Mouse (Mus musculus): ENCODE data around the gene Ccl27b. TPM values are rescaled to one million over a fixed set of nuclear protein-coding genes. Genes with fewer than 3 reads are reported as not detected.
"Not testable (repeated sequence)": the region's sequence is repeated elsewhere in the genome, so short reads cannot be mapped to it uniquely, and the experiment has no call there.

Gene Ccl27b
- total RNA-seq (2021) = 1 to 10 TPM; 6.3 to 6.4 TPM
- long read RNA-seq, experiment 1, partial matches to known transcripts = 4 of 11 reads
- long read RNA-seq, experiment 1, other reads (novel, unspliced or antisense) = 7 of 11 reads
- long read RNA-seq, experiment 2, partial matches to known transcripts = 2 of 8 reads
- long read RNA-seq, experiment 2, other reads (novel, unspliced or antisense) = 6 of 8 reads

DNA sequence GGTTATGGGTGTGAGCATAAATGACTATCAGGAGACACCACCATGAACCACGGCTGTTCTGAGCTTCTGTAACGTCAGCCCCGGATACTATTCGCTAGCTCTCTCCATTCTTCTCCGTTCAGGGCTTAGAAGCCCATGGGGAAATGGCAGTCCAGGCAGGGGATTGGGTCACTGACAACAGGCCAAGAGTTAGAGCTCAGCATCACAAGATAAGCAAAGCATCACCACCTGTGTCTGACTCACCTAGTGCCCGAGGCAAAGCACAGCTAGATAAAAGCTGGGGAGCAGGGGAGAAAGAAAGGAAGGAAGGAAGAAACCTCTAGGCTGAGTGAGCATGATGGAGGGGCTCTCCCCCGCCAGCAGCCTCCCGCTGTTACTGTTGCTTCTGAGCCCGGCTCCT lies at the start of gene Ccl27b:
TSS of gene Ccl27b (plus strand) at position 301 of the 400 bp plus-strand sequence.
- DNase-seq (ENCODE audit: low spot score in 2 of 2); intact Hi-C loops (cut with DNase I): not testable (repeated sequence)

DNA sequence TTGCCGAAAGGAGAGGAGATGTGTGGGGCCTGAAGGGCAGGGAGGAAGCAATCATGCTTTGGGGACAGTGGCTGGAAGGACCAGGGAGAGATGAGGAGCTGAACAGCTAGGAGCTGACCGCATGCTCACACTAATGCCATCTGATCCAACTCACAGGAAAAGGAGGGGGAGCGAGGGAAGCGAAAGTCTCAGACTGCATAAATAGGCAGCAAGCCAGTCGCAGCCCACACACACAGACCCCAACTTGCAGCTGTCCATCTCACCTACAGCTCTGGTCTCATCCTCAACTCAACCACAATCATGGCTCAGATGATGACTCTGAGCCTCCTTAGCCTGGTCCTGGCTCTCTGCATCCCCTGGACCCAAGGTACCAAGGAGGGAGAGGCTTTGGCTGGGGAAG lies 43.2 kb upstream of the Ccl27b start, which contains the start of gene Gm10591:
TSS of gene Gm10591 (plus strand) at position 301 of the 400 bp plus-strand sequence.
- DNase-seq (ENCODE audit: low spot score in 2 of 2); intact Hi-C loops (cut with DNase I): not testable (repeated sequence)

- intact Hi-C loops (cut with DNase I); DNase-seq (ENCODE audit: low spot score in 2 of 2): not testable (repeated sequence)
Observed at GRCm38 (mm10) chr4:42629419-42629818, 25.6 kb upstream of the Ccl27b start, which contains the start of gene Gm2564. Gene Gm2564 (plus strand): TSS chr4:42629719.

GRCm38 (mm10) chr4:42661793-42662192 lies 6.7 kb downstream of the Ccl27b start, which contains the start of gene Il11ra2:
Gene Il11ra2 (minus strand): TSS chr4:42661893.
- intact Hi-C loops (cut with DNase I); DNase-seq (ENCODE audit: low spot score in 2 of 2): not testable (repeated sequence)

- intact Hi-C loops (cut with DNase I); DNase-seq (ENCODE audit: low spot score in 2 of 2): not testable (repeated sequence)
Observed at GRCm38 (mm10) chr4:42675415-42675814, 20.4 kb downstream of the Ccl27b start.

DNA sequence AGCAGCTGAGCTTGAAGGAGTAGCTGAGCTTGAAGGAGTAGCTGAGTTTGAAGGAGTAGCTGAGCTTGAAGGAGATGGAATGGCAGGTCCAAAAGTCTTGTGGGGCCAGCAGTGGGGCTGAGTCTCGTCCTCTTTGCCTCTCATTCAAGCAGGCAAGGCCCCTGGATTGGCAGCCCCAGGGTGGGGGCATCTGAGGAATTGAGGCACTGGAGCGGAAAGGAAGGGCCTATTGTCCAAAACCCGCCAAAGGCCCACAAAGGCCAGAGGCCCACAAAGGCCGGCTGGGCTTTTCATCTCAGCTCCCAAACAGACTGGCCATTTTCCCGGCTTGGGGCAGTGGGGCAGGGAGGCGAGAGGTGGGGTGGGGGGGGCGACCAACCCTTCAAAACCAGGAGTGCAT lies 24.3 kb downstream of the Ccl27b start:
- DNase-seq (ENCODE audit: low spot score in 2 of 2); intact Hi-C loops (cut with DNase I): not testable (repeated sequence)

- DNase-seq (ENCODE audit: low spot score in 2 of 2); intact Hi-C loops (cut with DNase I): not testable (repeated sequence)
Observed at GRCm38 (mm10) chr4:42680374-42681356, 25.6 kb downstream of the Ccl27b start.

DNA sequence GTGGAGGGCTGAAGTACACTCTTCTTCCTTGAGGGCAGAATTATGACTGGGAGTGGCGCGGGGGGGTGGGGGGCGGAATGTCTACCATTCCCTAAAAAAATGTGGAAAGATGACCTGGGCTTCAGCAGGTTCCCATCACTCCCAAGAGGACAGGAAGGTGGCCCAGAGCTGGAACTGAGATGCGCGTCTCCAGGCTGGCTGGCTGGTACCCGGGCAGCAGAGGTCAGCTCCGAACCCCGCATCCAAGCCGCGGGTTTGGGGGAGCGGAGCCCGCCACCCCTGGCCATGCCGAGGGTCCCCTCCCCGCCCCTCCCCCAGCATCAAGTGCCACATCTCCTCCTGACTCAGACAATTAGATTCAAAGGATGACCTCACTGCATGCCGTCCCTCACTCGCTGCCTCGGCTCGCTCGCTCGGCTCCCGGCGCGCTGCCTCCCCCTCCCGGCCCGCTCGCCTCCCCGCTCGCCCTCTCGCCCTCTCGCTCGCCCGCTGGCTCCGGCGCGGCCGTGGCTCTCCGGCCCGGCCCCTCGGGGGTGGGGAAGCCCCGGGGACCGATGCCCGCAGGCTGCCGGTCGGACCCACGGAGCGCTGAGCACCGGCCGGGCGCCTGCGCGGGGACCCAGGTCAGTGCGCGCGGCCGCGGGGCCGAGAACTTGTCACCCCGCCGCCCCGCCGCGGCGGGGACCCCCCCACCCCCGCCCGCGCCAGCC lies 26.6 kb downstream of the Ccl27b start:
- DNase-seq (ENCODE audit: low spot score in 2 of 2); intact Hi-C loops (cut with DNase I): not testable (repeated sequence)

GRCm38 (mm10) chr4:42682183-42682524 lies 27.1 kb downstream of the Ccl27b start:
- intact Hi-C loops (cut with DNase I); DNase-seq (ENCODE audit: low spot score in 2 of 2): not testable (repeated sequence)

Other genes with a start within 250 kb of the Ccl27b start
- not detected for gene Gm21586, start 215.9 kb upstream of the Ccl27b start, total RNA-seq (2021)
- gene Gm2163, start 188.5 kb upstream of the Ccl27b start, total RNA-seq (2021) = 1 to 10 TPM; 6.0 to 6.9 TPM
- not detected for gene Fam205a2, start 127.1 kb upstream of the Ccl27b start, total RNA-seq (2021)
- not detected for gene Gm10591, start 43.1 kb upstream of the Ccl27b start, total RNA-seq (2021)
- 10 to 100 TPM; 12.5 to 12.9 TPM for gene Gm2564, start 25.5 kb upstream of the Ccl27b start, total RNA-seq (2021)
- not detected for gene Il11ra2, start 6.6 kb downstream of the Ccl27b start, total RNA-seq (2021)
- gene 4930578G10Rik, start 80.3 kb downstream of the Ccl27b start, total RNA-seq (2021) = 1 to 10 TPM; 1.8 to 2.2 TPM
- gene Ccl19, start 101.3 kb downstream of the Ccl27b start, total RNA-seq (2021) = under 1 TPM in 1 of 2 experiments, not detected in 1; 0.94 TPM
- not detected for gene Ccl21a, start 118.7 kb downstream of the Ccl27b start, total RNA-seq (2021)
- under 1 TPM; 0.18 to 0.27 TPM for gene Fam205a1, start 198.6 kb downstream of the Ccl27b start, total RNA-seq (2021)
- 1 to 10 TPM; 2.3 to 2.7 TPM for gene Gm12394, start 201.5 kb downstream of the Ccl27b start, total RNA-seq (2021)
- gene Fam205c, start 219.0 kb downstream of the Ccl27b start, total RNA-seq (2021) = 1 to 10 TPM; 1.9 to 2.4 TPM